Mouse (Mus musculus): ENCODE measurements around the gene Fcgr1. TPM values are rescaled to one million over a fixed set of nuclear protein-coding genes. Genes with fewer than 3 reads are reported as not detected.
A peak's percentile ranks its signal among the peaks of the same experiment; 100 is the strongest.

Fcgr1 gene
- polyA plus RNA-seq, 1 experiment from 2014 or later = 4.7 TPM

DNA sequence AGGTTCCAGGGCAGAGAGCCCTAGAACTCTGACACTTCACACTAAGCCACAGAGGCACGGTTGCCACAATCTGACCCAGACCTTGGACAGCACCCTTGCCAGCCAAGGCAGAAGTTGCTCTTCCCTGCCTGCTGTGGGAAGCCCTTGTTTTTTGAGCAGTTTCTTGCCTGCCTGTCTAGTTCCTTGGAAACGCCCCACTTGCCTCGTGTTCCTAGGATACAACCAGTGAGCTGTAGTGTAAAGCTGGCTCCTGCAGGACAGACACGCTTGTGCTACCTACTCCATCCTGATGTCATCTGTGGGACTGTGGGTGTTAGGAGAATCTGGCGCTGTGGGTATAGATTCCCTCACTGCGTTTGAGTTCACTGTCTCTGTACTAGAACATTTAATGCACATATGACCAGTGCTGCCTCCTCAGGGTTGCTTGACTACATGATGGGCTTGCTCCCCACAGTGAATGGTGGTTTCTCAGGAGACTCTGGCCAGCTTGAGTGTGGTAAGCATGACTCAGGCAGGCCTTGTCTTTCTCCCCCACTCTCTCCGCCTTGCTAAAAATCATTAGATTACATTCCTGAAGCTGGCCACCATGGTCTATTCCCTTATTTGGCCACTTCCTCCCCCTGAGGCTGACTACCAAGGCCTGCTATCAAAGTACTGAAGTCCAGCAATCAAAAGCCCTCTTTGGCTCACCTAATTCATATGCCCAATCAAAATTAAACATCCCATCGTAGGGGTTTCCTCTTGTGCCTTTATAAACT lies 18.8 kb upstream of the Fcgr1 start:
- Histone ChIP-seq H3K4me1 (ENCODE audit: insufficient read depth, low read depth, low read length) (no peaks in the 10 kb centered on the region), H3K9ac (replicated peaks; ENCODE audit: low read depth) (no peak overlapping the region), H3K27ac (ENCODE audit: low read length) (no peak overlapping the region), H3K27me3 (replicated peaks; ENCODE audit: insufficient read depth, low read length) (no peaks in the 10 kb centered on the region), H3K4me2 (replicated peaks; ENCODE audit: low read depth, low read length) (no peak overlapping the region), H3K4me3 (ENCODE audit: low read depth, low read length) (no peak overlapping the region), H3K9me3 (ENCODE audit: low read length) (no peaks in the 10 kb centered on the region), H3K36me3 (ENCODE audit: insufficient read depth, low read length) (no peaks in the 10 kb centered on the region)
- WGBS = 52% methylated on average over 8 of the region's 8 CpGs
- no peak for DNase-seq (ENCODE audit: low spot score)
- no peak for ATAC-seq
- TF ChIP-seq EP300 (IDR thresholded peaks at IDR 0.05) (no peak), CTCF (IDR thresholded peaks at IDR 0.05) (no peak)

DNA sequence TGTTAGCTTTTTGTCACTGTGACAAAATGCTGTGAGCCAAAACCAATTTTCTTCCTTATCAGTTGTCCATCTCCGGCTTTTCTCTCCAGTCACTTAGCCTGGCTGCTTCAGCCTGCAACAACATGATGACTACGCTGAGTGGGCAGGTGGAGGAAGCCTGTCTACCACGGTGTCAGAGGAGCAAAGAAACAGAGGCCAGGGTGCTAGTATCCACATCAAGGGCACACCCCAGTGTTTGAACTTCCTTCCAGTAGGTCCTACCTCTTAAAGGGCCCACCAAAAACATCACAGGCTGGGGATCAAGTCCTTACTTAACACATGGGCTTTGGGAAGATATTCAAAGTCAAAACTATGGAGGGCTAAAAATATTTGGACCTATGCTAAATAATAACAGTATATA lies 15.7 kb upstream of the Fcgr1 start:
- Histone ChIP-seq H3K27me3 (replicated peaks; ENCODE audit: insufficient read depth, low read length) (no peaks in the 10 kb centered on the region), H3K27ac (ENCODE audit: low read length) (no peak overlapping the region), H3K4me3 (ENCODE audit: low read depth, low read length) (no peak overlapping the region), H3K9ac (replicated peaks; ENCODE audit: low read depth) (no peak overlapping the region), H3K36me3 (ENCODE audit: insufficient read depth, low read length) (no peaks in the 10 kb centered on the region), H3K9me3 (ENCODE audit: low read length) (no peaks in the 10 kb centered on the region), H3K4me2 (replicated peaks; ENCODE audit: low read depth, low read length) (no peak overlapping the region), H3K4me1 (ENCODE audit: insufficient read depth, low read depth, low read length) (no peaks in the 10 kb centered on the region)
- 33% methylated on average over 3 of the region's 3 CpGs for WGBS
- TF ChIP-seq EP300 (IDR thresholded peaks at IDR 0.05) (no peak), CTCF (IDR thresholded peaks at IDR 0.05) (no peak)
- DNase-seq (ENCODE audit: low spot score) (no peak), ATAC-seq (no peak)

DNA sequence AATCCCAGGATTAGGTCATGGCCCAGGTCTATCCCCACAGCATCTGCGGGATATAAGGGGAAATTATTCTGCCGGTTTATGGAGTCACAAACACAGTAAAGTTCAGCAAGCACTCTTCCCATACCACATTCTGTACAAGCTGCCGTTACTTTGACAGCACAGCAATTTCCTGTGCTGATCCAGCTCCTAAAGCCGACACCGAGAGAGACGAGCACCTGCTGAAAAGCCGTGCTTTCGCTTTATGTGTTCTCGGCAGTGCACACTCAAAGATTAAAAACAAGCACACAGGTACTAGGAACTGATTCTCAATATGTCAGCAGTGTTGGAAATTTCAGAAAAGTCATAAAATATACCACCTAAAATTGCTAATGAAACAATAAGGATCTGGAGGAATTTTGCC lies 12.7 kb upstream of the Fcgr1 start:
- 65% methylated on average over 9 of the region's 9 CpGs for WGBS
- Histone ChIP-seq H3K36me3 (ENCODE audit: insufficient read depth, low read length) (no peaks in the 10 kb centered on the region), H3K9me3 (ENCODE audit: low read length) (no peaks in the 10 kb centered on the region), H3K27ac (ENCODE audit: low read length) (no peak overlapping the region), H3K4me3 (ENCODE audit: low read depth, low read length) (no peak overlapping the region), H3K4me2 (replicated peaks; ENCODE audit: low read depth, low read length) (no peak overlapping the region), H3K9ac (replicated peaks; ENCODE audit: low read depth) (no peak overlapping the region), H3K4me1 (ENCODE audit: insufficient read depth, low read depth, low read length) (no peaks in the 10 kb centered on the region), H3K27me3 (replicated peaks; ENCODE audit: insufficient read depth, low read length) (no peaks in the 10 kb centered on the region)
- DNase-seq (ENCODE audit: low spot score) (no peak), ATAC-seq (no peak)
- no peak for TF ChIP-seq CTCF (IDR thresholded peaks at IDR 0.05)
- TF ChIP-seq EP300 (IDR thresholded peaks at IDR 0.05) = no peak

DNA sequence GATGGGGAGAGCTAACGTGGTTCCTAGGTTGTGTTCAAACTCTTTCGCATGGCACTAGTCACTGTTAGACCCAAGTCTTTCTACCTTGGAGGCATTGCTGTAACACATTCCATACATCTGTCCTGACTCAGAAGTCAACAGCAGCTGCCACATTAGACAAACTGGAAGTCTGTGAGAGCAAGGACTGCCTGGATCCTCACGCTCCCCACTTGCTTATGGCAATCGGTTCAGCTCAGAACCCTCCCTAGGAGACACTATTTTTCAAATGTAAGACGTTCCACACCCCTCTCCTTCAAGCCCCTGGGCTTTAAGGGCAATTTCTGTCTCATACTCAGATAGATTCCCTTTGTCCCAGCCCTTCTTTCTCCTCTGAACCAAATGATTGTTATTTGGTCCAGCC lies 8.3 kb upstream of the Fcgr1 start:
- Histone ChIP-seq H3K27me3 (replicated peaks; ENCODE audit: insufficient read depth, low read length) (no peaks in the 10 kb centered on the region), H3K4me3 (ENCODE audit: low read depth, low read length) (no peak overlapping the region), H3K9me3 (ENCODE audit: low read length) (no peaks in the 10 kb centered on the region), H3K4me2 (replicated peaks; ENCODE audit: low read depth, low read length) (no peak overlapping the region), H3K4me1 (ENCODE audit: insufficient read depth, low read depth, low read length) (no peaks in the 10 kb centered on the region), H3K27ac (ENCODE audit: low read length) (no peak overlapping the region), H3K9ac (replicated peaks; ENCODE audit: low read depth) (no peak overlapping the region), H3K36me3 (ENCODE audit: insufficient read depth, low read length) (no peaks in the 10 kb centered on the region)
- WGBS = 88% methylated on average over 5 of the region's 5 CpGs
- ATAC-seq (no peak), DNase-seq (ENCODE audit: low spot score) (no peak)
- no peak for TF ChIP-seq CTCF (IDR thresholded peaks at IDR 0.05)
- no peak for TF ChIP-seq EP300 (IDR thresholded peaks at IDR 0.05)

DNA sequence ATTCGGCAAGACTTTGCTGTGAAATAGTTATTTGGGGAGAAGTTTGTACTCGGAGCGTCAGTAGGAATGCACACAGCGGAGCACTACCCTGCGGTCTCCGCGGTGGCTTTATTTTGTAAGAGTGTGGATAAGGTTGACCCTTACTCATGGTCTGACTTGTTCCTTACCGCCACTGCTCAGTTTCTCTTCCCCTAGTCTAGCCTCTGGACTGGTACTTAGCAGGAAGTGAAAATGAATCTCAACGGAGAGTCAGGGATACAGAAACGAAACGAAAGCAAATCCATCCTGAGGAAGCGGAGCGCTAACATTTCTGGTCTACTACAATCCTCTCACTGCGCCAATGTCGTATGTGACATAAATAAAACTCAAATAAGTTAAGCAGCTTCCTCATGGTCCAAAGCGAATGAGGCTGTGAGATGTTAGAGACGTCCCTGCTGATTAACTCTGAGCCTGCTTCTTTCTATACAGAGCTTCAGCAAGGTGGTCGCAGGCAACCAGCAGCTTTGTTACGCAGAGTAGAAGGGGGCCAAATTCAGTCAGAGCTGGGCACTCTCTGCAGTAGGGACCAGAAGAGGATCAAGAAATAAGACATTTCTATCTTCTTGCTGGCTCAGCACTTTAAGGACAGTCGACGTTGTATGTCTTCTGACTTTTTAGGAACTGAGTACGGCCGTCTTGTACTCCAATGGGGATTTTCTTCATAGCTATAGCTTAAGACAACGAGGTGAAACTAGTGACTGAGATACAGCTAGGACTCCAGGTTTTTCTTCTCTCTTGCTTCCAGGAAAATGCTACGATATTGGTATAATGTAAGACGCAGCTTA lies 7.1 kb upstream of the Fcgr1 start:
- Histone ChIP-seq H3K4me1 (ENCODE audit: insufficient read depth, low read depth, low read length) (no peaks in the 10 kb centered on the region), H3K9me3 (ENCODE audit: low read length) (no peaks in the 10 kb centered on the region), H3K4me3 (ENCODE audit: low read depth, low read length) (peak overlapping the region; percentile 27), H3K9ac (replicated peaks; ENCODE audit: low read depth) (no peak overlapping the region), H3K27ac (ENCODE audit: low read length) (no peak overlapping the region), H3K27me3 (replicated peaks; ENCODE audit: insufficient read depth, low read length) (no peaks in the 10 kb centered on the region), H3K36me3 (ENCODE audit: insufficient read depth, low read length) (no peaks in the 10 kb centered on the region), H3K4me2 (replicated peaks; ENCODE audit: low read depth, low read length) (peak overlapping the region; percentile 41)
- no peak for TF ChIP-seq EP300 (IDR thresholded peaks at IDR 0.05)
- no peak for TF ChIP-seq CTCF (IDR thresholded peaks at IDR 0.05)
- WGBS = 56% methylated on average over 26 of the region's 26 CpGs
- DNase-seq (ENCODE audit: low spot score) = peak; percentile 68
- peak; percentile 48 for ATAC-seq

DNA sequence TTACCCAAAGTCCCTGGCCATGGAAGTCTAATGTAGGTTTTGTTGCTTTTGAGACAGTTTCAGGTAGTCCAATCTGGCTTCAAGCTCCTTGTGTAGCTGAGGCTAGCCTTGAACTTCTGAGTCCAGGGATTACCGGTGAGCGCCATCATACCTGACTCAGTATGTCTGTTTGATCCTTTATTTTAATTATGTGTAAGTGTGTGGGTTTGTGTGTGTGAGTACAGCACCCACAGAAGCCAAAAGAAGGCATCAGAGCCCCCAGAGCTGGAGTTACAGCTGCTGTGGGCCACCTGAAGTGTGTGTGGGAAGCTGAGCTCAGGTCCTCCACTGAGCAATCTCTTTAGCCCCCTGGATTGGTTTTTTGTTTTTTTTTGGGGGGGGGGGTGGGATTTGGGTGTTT lies 5.8 kb upstream of the Fcgr1 start:
- ATAC-seq (no peak), DNase-seq (ENCODE audit: low spot score) (no peak)
- no peak overlapping the region for H3K27ac ChIP-seq (ENCODE audit: low read length)
- H3K4me2 ChIP-seq (replicated peaks; ENCODE audit: low read depth, low read length) = no peak overlapping the region
- H3K4me1 ChIP-seq (ENCODE audit: insufficient read depth, low read depth, low read length) = no peaks in the 10 kb centered on the region
- no peaks in the 10 kb centered on the region for H3K27me3 ChIP-seq (replicated peaks; ENCODE audit: insufficient read depth, low read length)
- 97% methylated on average over 2 of the region's 2 CpGs for WGBS
- H3K9ac ChIP-seq (replicated peaks; ENCODE audit: low read depth) = no peak overlapping the region
- TF ChIP-seq CTCF (IDR thresholded peaks at IDR 0.05) (no peak), EP300 (IDR thresholded peaks at IDR 0.05) (no peak)
- no peaks in the 10 kb centered on the region for H3K9me3 ChIP-seq (ENCODE audit: low read length)
- no peak overlapping the region for H3K4me3 ChIP-seq (ENCODE audit: low read depth, low read length)
- no peaks in the 10 kb centered on the region for H3K36me3 ChIP-seq (ENCODE audit: insufficient read depth, low read length)

All from lung, postnatal 0 days (tissue).